Mouse (Mus musculus) erythroblast, embryonic 14.5 days (primary cell): ENCODE measurements at regions not wholly inside any gene's neighbourhood (a gene's known extent, or its start where the extent isn't known, plus 50 kb on each side); places are given as distances from the start of the nearest gene placed in this dataset.

Experiments
- H3K27me3 ChIP-seq: 2 replicates; pipeline ENCODE4 v1.6.1; 2012; ENCODE audit warnings: inconsistent platforms; ENCODE audit not compliant: control insufficient read depth
- H3K36me3 ChIP-seq: 2 replicates; pipeline ENCODE4 v1.6.1; 2012; ENCODE audit warnings: mild to moderate bottlenecking, inconsistent platforms; ENCODE audit not compliant: control insufficient read depth
- H3K4me1 ChIP-seq: 2 replicates; pipeline ENCODE4 v1.6.1; 2012; ENCODE audit warnings: inconsistent platforms; ENCODE audit not compliant: control insufficient read depth
- H3K4me3 ChIP-seq: replicated peaks from 2 replicates; pipeline ENCODE3; 2012; ENCODE audit warnings: moderate library complexity, mild to moderate bottlenecking, inconsistent platforms
- H3K9me3 ChIP-seq: 2 replicates; pipeline ENCODE4 v1.6.1; 2012; ENCODE audit warnings: low read length, inconsistent platforms, mixed read lengths; ENCODE audit not compliant: control insufficient read depth
- GATA1 ChIP-seq: IDR thresholded peaks from 2 replicates; pipeline ENCODE4 v1.6.1; 2012; ENCODE audit warnings: low read length, inconsistent platforms, mixed read lengths
- TAL1 ChIP-seq: IDR thresholded peaks from 3 replicates; pipeline ENCODE4 v1.6.1; 2012; ENCODE audit warnings: low read length, inconsistent platforms, mixed read lengths

- Histone ChIP-seq H3K27me3 (0 out of 2 replicates have a peak, but pooled peaks cover 2% of the 10 kb centered on the region), H3K9me3 (peaks cover 2% of the 10 kb centered on the region), H3K4me1 (peaks cover 33% of the 10 kb centered on the region), H3K36me3 (peaks cover 2% of the 10 kb centered on the region), H3K4me3 (no peak overlapping the region)
- TF ChIP-seq TAL1 (no peak), GATA1 (no peak)
These were observed 65.2 kb downstream of the Slc30a10 start for GRCm38 (mm10) chr1:185519811-185520210.

DNA sequence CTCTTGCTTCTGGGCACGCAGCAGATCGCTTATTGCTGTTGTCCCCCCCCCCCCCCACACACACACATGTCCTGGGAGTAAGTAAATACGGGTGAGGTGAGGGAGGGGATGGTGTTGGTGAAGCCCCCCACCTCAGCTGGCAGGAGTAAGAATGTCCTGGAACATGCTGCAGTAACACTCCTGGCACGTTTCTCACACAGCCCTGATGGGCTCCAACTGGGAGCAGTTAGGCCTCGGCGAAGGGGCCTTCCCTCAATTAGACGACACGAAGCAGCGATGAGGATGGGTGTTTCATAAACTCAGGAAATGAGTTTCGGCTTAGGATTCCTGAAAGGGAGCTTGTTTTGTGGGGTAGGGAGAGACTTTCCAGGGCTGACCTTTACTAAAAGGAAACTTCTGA lies 69.4 kb downstream of the Slc30a10 start:
- Histone ChIP-seq H3K27me3 (0 out of 2 replicates have a peak, but pooled peaks cover 2% of the 10 kb centered on the region), H3K36me3 (no peaks in the 10 kb centered on the region), H3K4me1 (peaks cover 6% of the 10 kb centered on the region), H3K4me3 (no peak overlapping the region), H3K9me3 (no peaks in the 10 kb centered on the region)
- TF ChIP-seq GATA1 (no peak), TAL1 (no peak)

DNA sequence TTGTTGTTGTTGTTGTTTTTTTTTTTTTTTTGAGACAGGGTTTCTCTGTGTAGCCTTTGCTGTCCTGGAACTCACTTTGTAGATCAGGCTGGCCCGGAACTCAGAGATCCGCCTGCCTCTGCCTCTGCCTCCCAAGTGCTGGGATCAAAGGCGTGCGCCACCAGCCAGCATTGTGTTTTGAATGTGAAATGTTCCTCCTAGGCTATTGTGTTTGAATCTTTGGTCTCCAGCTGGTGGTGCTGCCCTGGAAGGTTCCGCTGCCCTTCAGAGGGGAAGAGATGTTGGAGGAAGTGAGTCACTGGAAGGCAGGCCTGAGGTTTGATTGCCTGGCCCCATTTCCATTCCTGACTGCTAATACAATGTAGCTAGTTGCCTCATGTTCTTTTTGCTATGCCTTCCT lies 78.8 kb downstream of the Slc30a10 start:
- Histone ChIP-seq H3K4me3 (no peak overlapping the region), H3K4me1 (no peaks in the 10 kb centered on the region), H3K27me3 (no peaks in the 10 kb centered on the region), H3K9me3 (no peaks in the 10 kb centered on the region), H3K36me3 (no peaks in the 10 kb centered on the region)
- TF ChIP-seq TAL1 (no peak), GATA1 (no peak)

DNA sequence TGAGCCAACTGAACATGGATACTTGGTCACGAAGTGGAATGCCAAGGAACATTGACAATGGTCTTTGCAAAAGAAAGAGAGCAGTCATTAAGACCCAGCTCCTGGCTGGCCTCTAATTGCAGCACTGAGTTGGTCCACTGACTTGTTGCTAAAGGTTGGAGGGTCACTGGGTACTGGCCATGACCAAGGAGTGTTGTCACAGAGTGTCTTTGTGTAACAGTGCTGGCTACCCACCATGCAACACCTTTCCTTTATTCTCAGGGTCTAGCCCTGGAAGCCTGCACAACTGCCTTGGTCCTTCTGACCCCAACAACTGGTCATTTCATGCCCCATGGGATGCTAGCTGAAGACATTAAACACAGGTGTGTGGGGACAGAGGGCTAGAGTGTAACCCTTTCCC lies 79.5 kb downstream of the Slc30a10 start:
- H3K9me3 ChIP-seq, result no peaks in the 10 kb centered on the region
- TF ChIP-seq GATA1 (no peak), TAL1 (no peak)
- H3K4me1 ChIP-seq, result no peaks in the 10 kb centered on the region
- H3K36me3 ChIP-seq, result no peaks in the 10 kb centered on the region
- no peaks in the 10 kb centered on the region for H3K27me3 ChIP-seq
- no peak overlapping the region for H3K4me3 ChIP-seq

DNA sequence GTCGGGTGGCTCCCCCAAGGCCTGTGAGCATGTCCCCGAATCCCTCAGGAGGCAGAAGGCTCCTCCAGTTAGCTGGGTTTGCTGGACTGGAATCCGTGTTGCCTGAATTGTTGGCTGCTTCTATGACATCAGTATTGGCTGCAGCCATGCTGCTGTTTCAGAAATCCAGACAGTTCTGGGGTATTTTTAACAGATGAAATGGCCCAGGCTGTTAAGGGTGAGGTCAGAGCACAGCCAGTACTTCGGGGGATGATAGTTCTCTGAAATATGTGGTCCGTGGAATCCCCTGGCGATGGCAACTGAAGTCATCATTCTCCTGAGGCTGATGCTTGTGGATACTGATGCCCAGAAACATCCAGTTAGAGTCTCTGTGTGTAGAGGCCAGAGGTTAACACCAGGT lies 80.7 kb downstream of the Slc30a10 start:
- H3K27me3 ChIP-seq, result no peaks in the 10 kb centered on the region
- TF ChIP-seq TAL1 (no peak), GATA1 (no peak)
- H3K36me3 ChIP-seq, result no peaks in the 10 kb centered on the region

DNA sequence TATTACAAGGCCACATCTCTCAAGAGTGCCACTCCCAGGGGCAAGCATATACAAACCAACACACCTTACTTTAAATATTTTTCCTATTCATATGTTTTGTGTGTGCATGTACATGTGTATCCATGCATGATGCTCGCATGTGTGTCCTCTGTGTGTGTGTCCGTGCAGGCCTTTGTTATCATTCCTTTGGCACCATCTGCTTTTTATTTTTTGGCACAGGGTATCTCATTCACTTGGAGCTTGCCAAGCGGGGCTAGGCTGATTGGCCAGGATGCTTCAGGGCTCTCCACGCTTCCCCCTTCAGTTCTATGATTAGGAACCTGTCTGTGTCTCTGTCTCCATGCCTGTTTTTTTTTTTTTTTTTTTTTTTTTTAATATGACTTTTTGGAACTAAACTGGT lies 82.6 kb downstream of the Slc30a10 start:
- Histone ChIP-seq H3K27me3 (no peaks in the 10 kb centered on the region), H3K9me3 (no peaks in the 10 kb centered on the region), H3K4me3 (no peak overlapping the region), H3K4me1 (peaks cover 8% of the 10 kb centered on the region), H3K36me3 (no peaks in the 10 kb centered on the region)
- TF ChIP-seq GATA1 (no peak), TAL1 (no peak)

More for the DNA sequence above, 80.7 kb downstream of the Slc30a10 start:
- Histone ChIP-seq H3K4me3 (no peak overlapping the region), H3K9me3 (no peaks in the 10 kb centered on the region), H3K4me1 (peaks cover 8% of the 10 kb centered on the region)

GRCm38 (mm10) chr1:185539458-185539857 lies 84.8 kb downstream of the Slc30a10 start:
- H3K9me3 ChIP-seq, result no peaks in the 10 kb centered on the region
- no peaks in the 10 kb centered on the region for H3K36me3 ChIP-seq
- H3K4me3 ChIP-seq, result no peak overlapping the region
- TF ChIP-seq GATA1, result no peak
- no peak for TF ChIP-seq TAL1
- peaks cover 8% of the 10 kb centered on the region for H3K4me1 ChIP-seq
- H3K27me3 ChIP-seq, result no peaks in the 10 kb centered on the region

- Histone ChIP-seq H3K4me1 (no peaks in the 10 kb centered on the region), H3K4me3 (no peak overlapping the region), H3K9me3 (no peaks in the 10 kb centered on the region), H3K27me3 (no peaks in the 10 kb centered on the region), H3K36me3 (no peaks in the 10 kb centered on the region)
- TF ChIP-seq GATA1 (no peak), TAL1 (no peak)
These were observed 91.7 kb downstream of the Slc30a10 start for GRCm38 (mm10) chr1:185546346-185546745.

DNA sequence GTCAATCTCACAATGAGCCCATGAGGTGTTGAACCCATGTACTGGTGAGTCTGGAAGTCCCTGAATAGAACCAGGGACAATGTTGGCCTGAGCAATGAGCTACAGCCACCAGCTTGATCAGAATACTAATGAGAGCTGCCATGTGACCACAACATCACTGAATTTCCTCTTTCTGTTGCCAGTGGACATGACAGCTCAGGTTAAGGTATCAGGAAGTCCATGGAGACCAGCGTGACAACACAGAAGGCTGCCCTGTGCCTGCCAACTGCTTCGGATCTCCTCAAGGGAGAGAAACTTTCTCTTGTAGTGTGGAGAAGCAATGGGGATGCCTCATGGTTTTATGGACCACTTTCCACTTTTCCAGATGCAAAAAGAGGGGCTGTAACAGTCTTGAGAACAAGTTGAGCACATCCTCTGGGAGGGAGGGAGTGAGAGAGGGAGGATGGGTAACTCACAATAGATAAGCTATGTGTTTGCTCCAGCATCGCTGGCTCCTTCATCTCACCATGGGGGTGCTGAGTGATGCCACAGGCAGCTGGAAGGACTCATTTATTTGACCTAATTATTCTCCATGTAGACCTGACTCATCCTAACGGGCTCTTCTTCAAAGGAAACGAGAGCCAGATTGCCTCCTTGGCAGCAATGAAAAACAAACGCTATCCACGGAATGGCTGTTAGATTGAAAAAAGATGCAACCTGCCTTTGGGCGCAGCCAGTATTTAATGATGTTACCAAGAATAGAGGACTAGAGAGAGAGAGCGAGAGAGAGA lies 118.3 kb downstream of the Slc30a10 start:
- TF ChIP-seq TAL1 (no peak), GATA1 (no peak)
- Histone ChIP-seq H3K27me3 (no peaks in the 10 kb centered on the region), H3K4me3 (no peak overlapping the region), H3K4me1 (no peaks in the 10 kb centered on the region), H3K9me3 (no peaks in the 10 kb centered on the region), H3K36me3 (no peaks in the 10 kb centered on the region)
